Mouse (Mus musculus): ENCODE measurements around the gene Gjb5. TPM values are rescaled to one million over a fixed set of nuclear protein-coding genes. Genes with fewer than 3 reads are reported as not detected.
A peak's percentile ranks its signal among the peaks of the same experiment; 100 is the strongest.

Gjb5 gene
- polyA plus RNA-seq, 1 experiment, result 0.17 TPM

GRCm38 (mm10) chr4:127354506-127355485 lies 3.2 kb downstream of the Gjb5 start:
- Histone ChIP-seq H3K4me2 (ENCODE audit: low read depth) (peak overlapping the region; percentile 44), H3K79me2 (ENCODE audit: control insufficient read depth, insufficient read depth) (no peaks in the 10 kb centered on the region), H3K27me3 (ENCODE audit: control insufficient read depth, insufficient read depth, insufficient read length) (no peaks in the 10 kb centered on the region), H3K36me3 (ENCODE audit: control insufficient read depth, insufficient read depth) (no peaks in the 10 kb centered on the region), H3K4me3 (no peak overlapping the region), H3ac (ENCODE audit: control insufficient read depth, insufficient read length) (no peak overlapping the region)
- TF ChIP-seq TCF12 (IDR thresholded peaks at IDR 0.05; ENCODE audit: insufficient read depth, poor library complexity, severe bottlenecking) (no peak), E2F4 (IDR thresholded peaks at IDR 0.05; ENCODE audit: insufficient read depth) (no peak)

GRCm38 (mm10) chr4:127353951-127354438 lies 4.0 kb downstream of the Gjb5 start, which contains the start of gene Gjb4:
TSS of gene Gjb4 (minus strand) at chr4:127354081.
- H3K36me3 ChIP-seq (ENCODE audit: control insufficient read depth, insufficient read depth), result no peaks in the 10 kb centered on the region
- H3K4me2 ChIP-seq (ENCODE audit: low read depth), result peak within 1 kb of the TSS; percentile 44
- no peak for TF ChIP-seq TCF3 (IDR thresholded peaks at IDR 0.05; ENCODE audit: insufficient read length, low read depth)
- H3ac ChIP-seq (ENCODE audit: control insufficient read depth, insufficient read length), result no peak within 1 kb of the TSS
- no peaks in the 10 kb centered on the region for H3K79me2 ChIP-seq (ENCODE audit: control insufficient read depth, insufficient read depth)
- no peaks in the 10 kb centered on the region for H3K27me3 ChIP-seq (ENCODE audit: control insufficient read depth, insufficient read depth, insufficient read length)
- H3K4me3 ChIP-seq, result no peak within 1 kb of the TSS

GRCm38 (mm10) chr4:127352594-127352993 lies 5.4 kb downstream of the Gjb5 start:
- Histone ChIP-seq H3K4me2 (ENCODE audit: low read depth) (peak overlapping the region; percentile 21), H3ac (ENCODE audit: control insufficient read depth, insufficient read length) (no peak overlapping the region), H3K27me3 (ENCODE audit: control insufficient read depth, insufficient read depth, insufficient read length) (no peaks in the 10 kb centered on the region), H3K79me2 (ENCODE audit: control insufficient read depth, insufficient read depth) (no peaks in the 10 kb centered on the region), H3K4me3 (no peak overlapping the region), H3K36me3 (ENCODE audit: control insufficient read depth, insufficient read depth) (no peaks in the 10 kb centered on the region)
- TF ChIP-seq CEBPB (IDR thresholded peaks at IDR 0.05; ENCODE audit: insufficient read depth, poor library complexity, severe bottlenecking), result peak; percentile 90
- TF ChIP-seq E2F4 (IDR thresholded peaks at IDR 0.05; ENCODE audit: insufficient read depth), result no peak

GRCm38 (mm10) chr4:127349560-127350300 lies 8.3 kb downstream of the Gjb5 start:
- H3K79me2 ChIP-seq (ENCODE audit: control insufficient read depth, insufficient read depth), result no peaks in the 10 kb centered on the region
- H3K4me3 ChIP-seq, result no peak overlapping the region
- H3ac ChIP-seq (ENCODE audit: control insufficient read depth, insufficient read length), result no peak overlapping the region
- H3K4me2 ChIP-seq (ENCODE audit: low read depth), result peak overlapping the region; percentile 6
- H3K27me3 ChIP-seq (ENCODE audit: control insufficient read depth, insufficient read depth, insufficient read length), result no peaks in the 10 kb centered on the region
- TF ChIP-seq POLR2AphosphoS2 (IDR thresholded peaks at IDR 0.05; ENCODE audit: insufficient read length, low read depth), result no peak
- TF ChIP-seq REST (IDR thresholded peaks at IDR 0.05; ENCODE audit: insufficient read depth, insufficient read length), result no peak
- no peak for TF ChIP-seq SRF (IDR thresholded peaks at IDR 0.05; ENCODE audit: control insufficient read depth, insufficient read length, low read depth)
- no peak for TF ChIP-seq USF1 (IDR thresholded peaks at IDR 0.05; ENCODE audit: low read depth)
- no peak for TF ChIP-seq CEBPB (IDR thresholded peaks at IDR 0.05; ENCODE audit: insufficient read depth, poor library complexity, severe bottlenecking)
- TF ChIP-seq E2F4 (IDR thresholded peaks at IDR 0.05; ENCODE audit: insufficient read depth), result no peak
- TF ChIP-seq TCF12 (IDR thresholded peaks at IDR 0.05; ENCODE audit: insufficient read depth, poor library complexity, severe bottlenecking), result no peak
- TF ChIP-seq POLR2A (IDR thresholded peaks at IDR 0.05; ENCODE audit: insufficient read length, low read depth), result no peak
- TF ChIP-seq MAX (IDR thresholded peaks at IDR 0.05; ENCODE audit: low read depth), result no peak
- TF ChIP-seq TCF3 (IDR thresholded peaks at IDR 0.05; ENCODE audit: insufficient read length, low read depth), result no peak
- no peak for TF ChIP-seq MYOD1 (IDR thresholded peaks at IDR 0.05; ENCODE audit: control insufficient read depth in 1 of 3, insufficient read length in 2 of 3, low read depth in 2 of 3)
- TF ChIP-seq MYOG (IDR thresholded peaks at IDR 0.05; ENCODE audit: control insufficient read depth in 1 of 3, insufficient read depth in 1 of 3, insufficient read length in 2 of 3, low read depth in 2 of 3), result no peak
- H3K36me3 ChIP-seq (ENCODE audit: control insufficient read depth, insufficient read depth), result no peaks in the 10 kb centered on the region

- Histone ChIP-seq H3K27me3 (ENCODE audit: control insufficient read depth, insufficient read depth, insufficient read length) (no peaks in the 10 kb centered on the region), H3K4me3 (no peak overlapping the region), H3ac (ENCODE audit: control insufficient read depth, insufficient read length) (no peak overlapping the region), H3K36me3 (ENCODE audit: control insufficient read depth, insufficient read depth) (no peaks in the 10 kb centered on the region), H3K4me2 (ENCODE audit: low read depth) (no peak overlapping the region), H3K79me2 (ENCODE audit: control insufficient read depth, insufficient read depth) (no peaks in the 10 kb centered on the region)
- no peak for TF ChIP-seq MAX (IDR thresholded peaks at IDR 0.05; ENCODE audit: low read depth)
- no peak for TF ChIP-seq CEBPB (IDR thresholded peaks at IDR 0.05; ENCODE audit: insufficient read depth, poor library complexity, severe bottlenecking)
- TF ChIP-seq TCF12 (IDR thresholded peaks at IDR 0.05; ENCODE audit: insufficient read depth, poor library complexity, severe bottlenecking), result no peak
- no peak for TF ChIP-seq MYOG (IDR thresholded peaks at IDR 0.05; ENCODE audit: control insufficient read depth in 1 of 3, insufficient read depth in 1 of 3, insufficient read length in 2 of 3, low read depth in 2 of 3)
- no peak for TF ChIP-seq POLR2AphosphoS2 (IDR thresholded peaks at IDR 0.05; ENCODE audit: insufficient read length, low read depth)
- TF ChIP-seq REST (IDR thresholded peaks at IDR 0.05; ENCODE audit: insufficient read depth, insufficient read length), result no peak
- no peak for TF ChIP-seq MYOD1 (IDR thresholded peaks at IDR 0.05; ENCODE audit: control insufficient read depth in 1 of 3, insufficient read length in 2 of 3, low read depth in 2 of 3)
- no peak for TF ChIP-seq TCF3 (IDR thresholded peaks at IDR 0.05; ENCODE audit: insufficient read length, low read depth)
- no peak for TF ChIP-seq POLR2A (IDR thresholded peaks at IDR 0.05; ENCODE audit: insufficient read length, low read depth)
- no peak for TF ChIP-seq USF1 (IDR thresholded peaks at IDR 0.05; ENCODE audit: low read depth)
- TF ChIP-seq E2F4 (IDR thresholded peaks at IDR 0.05; ENCODE audit: insufficient read depth), result no peak
Observed at GRCm38 (mm10) chr4:127345000-127345399, 13.0 kb downstream of the Gjb5 start.

All from myocyte (in vitro differentiated cells).